In the genomic region with DNA sequence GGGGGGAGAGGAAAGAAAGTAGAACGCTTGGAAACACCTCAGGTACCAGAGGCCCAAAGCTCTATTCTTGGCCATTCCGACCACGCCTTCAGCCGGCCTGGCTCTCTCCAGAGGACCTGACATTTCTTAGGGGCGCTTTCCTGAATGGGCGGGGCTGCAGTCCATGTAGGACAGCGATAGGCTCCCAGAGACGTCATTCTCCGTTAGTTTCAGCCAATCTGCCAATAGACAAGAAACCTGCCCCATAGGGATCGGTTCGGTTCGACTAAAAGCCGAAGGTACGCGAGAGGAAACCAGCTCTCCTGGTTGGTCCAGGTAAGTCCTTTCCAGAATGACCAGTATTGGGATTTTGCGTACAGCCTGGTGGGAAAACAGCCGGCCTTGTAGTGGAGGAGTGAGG, we compare ENCODE assay signal across 9 mouse cellular contexts. TPM values are rescaled to one million over a fixed set of nuclear protein-coding genes. Genes with fewer than 3 reads are reported as not detected.
DNase-seq lines count a peak whose midpoint lies in the region; ATAC-seq and TF ChIP-seq lines count a peak whose summit lies in the region.
"Had no signal": no experiment of that assay in that cellular context is flagged by ENCODE, and none has a peak within 500 bp of the region (broad histone marks: within the 10 kb centered on the region; RNA-seq: fewer than 3 reads in every experiment).

No protein-coding gene starts in this region.

- peak overlapping the region; percentile 43 for H3K4me3 ChIP-seq in forebrain, embryonic 16.5 days (replicated peaks; ENCODE audit: low read length)
- peak overlapping the region; percentile 67 for H3K4me3 ChIP-seq in layer of hippocampus, adult 2 months
- H3K4me3 ChIP-seq in liver, postnatal 0 days (ENCODE audit: low read depth, low read length): no peak overlapping the region; the same call in 1 of the 2 replicates

- intact Hi-C loops in heart, postnatal 36 days (cut with DNase I): loop anchor here (5.0 kb wide), 1 partner anchor 59 kb away; a partner anchor contains a TSS

- 0 out of 2 replicates have a peak, but pooled peaks cover 2% of the 10 kb centered on the region for H3K27me3 ChIP-seq in forebrain, embryonic 16.5 days (replicated peaks; ENCODE audit: control insufficient read depth, insufficient read depth, low read length)
- no peaks in the 10 kb centered on the region for H3K27me3 ChIP-seq in liver, postnatal 0 days (ENCODE audit: insufficient read depth, low read length)

- no peaks in the 10 kb centered on the region; the same call in 1 of the 2 replicates for H3K36me3 ChIP-seq in forebrain, embryonic 16.5 days (ENCODE audit: control insufficient read depth, insufficient read depth)
- H3K36me3 ChIP-seq in liver, postnatal 0 days (replicated peaks; ENCODE audit: insufficient read depth, low read length): peaks cover 10% of the 10 kb centered on the region

- peaks cover 13% of the 10 kb centered on the region for H3K4me1 ChIP-seq in forebrain, embryonic 16.5 days (replicated peaks; ENCODE audit: control insufficient read depth, insufficient read depth, low read length)
- peaks cover 15% of the 10 kb centered on the region for H3K4me1 ChIP-seq in liver, postnatal 0 days (ENCODE audit: insufficient read depth)

- H3K9me3 ChIP-seq in forebrain, embryonic 16.5 days (ENCODE audit: control insufficient read depth, low read length): no peaks in the 10 kb centered on the region
- H3K9me3 ChIP-seq in liver, postnatal 0 days (ENCODE audit: low read length): no peaks in the 10 kb centered on the region

- H3K4me2 ChIP-seq in forebrain, embryonic 16.5 days (ENCODE audit: low read length): peak overlapping the region; percentile 67
- peak overlapping the region; percentile 57 for H3K4me2 ChIP-seq in liver, postnatal 0 days (ENCODE audit: low read depth, low read length)

- ATAC-seq in forebrain, embryonic 16.5 days: peak; percentile 70
- ATAC-seq in liver, postnatal 0 days: peak; percentile 47
- ATAC-seq in monocyte, adult 5-6 weeks (replicated peaks; ENCODE audit: insufficient number of reproducible peaks, low FRiP score, low TSS enrichment, poor library complexity, severe bottlenecking): no peak

- TF ChIP-seq CTCF in layer of hippocampus, adult 2 months (conservative IDR thresholded peaks at IDR 0.05): no peak; the same call in 1 of the 2 replicates
- TF ChIP-seq CTCF in liver, postnatal 0 days (IDR thresholded peaks at IDR 0.05; ENCODE audit: low read depth): no peak

- peak overlapping the region; percentile 54 for H3K9ac ChIP-seq in forebrain, embryonic 16.5 days (replicated peaks; ENCODE audit: low read depth, low read length)
- H3K9ac ChIP-seq in liver, postnatal 0 days (replicated peaks): no peak overlapping the region

- WGBS in forebrain, embryonic 16.5 days: 8% methylated on average over 17 of the region's 17 CpGs
- 11% methylated on average over 17 of the region's 17 CpGs for WGBS in liver, postnatal 0 days (ENCODE audit: insufficient replicate concordance)

- peak; percentile 72 for DNase-seq in MN1 (ENCODE audit: low spot score)
- DNase-seq in cerebellum, adult 18-20 months: peak; percentile 94 to 95
- peak; percentile 86 to 91 for DNase-seq in heart, postnatal 36 days
- DNase-seq in layer of hippocampus, adult 2 months (ENCODE audit: low spot score in 2 of 2): peak; percentile 83 to 92
- DNase-seq in liver, postnatal 0 days: peak; percentile 73
- DNase-seq in ovary, postnatal 10 days (ENCODE audit: low spot score): peak; percentile 75

- TF ChIP-seq EP300 in liver, postnatal 0 days (IDR thresholded peaks at IDR 0.05; ENCODE audit: low read depth): no peak

- H3K27ac ChIP-seq in forebrain, embryonic 16.5 days (ENCODE audit: low read length): no peak overlapping the region
- peak overlapping the region; percentile 76 for H3K27ac ChIP-seq in layer of hippocampus, adult 2 months
- no peak overlapping the region for H3K27ac ChIP-seq in liver, postnatal 0 days (ENCODE audit: low read depth)

RNA-seq across cellular contexts. Expression of a gene that starts 7.0 kb away (rescaled TPM):
- 0.50 TPM in 1 of 2 replicates, not detected in the other for polyA plus RNA-seq in forebrain, embryonic 16.5 days (2015; fragmentation: Nextera tagmentation; extraction: Ambion mirVana)
- total RNA-seq in heart, postnatal 36 days (2021): not detected
- total RNA-seq in layer of hippocampus, adult 2 months (2021): not detected
- not detected in 2 replicates for polyA plus RNA-seq in liver, postnatal 0 days (2015; fragmentation: Nextera tagmentation; extraction: Ambion mirVana)
- total RNA-seq in monocyte, adult 5-6 weeks (2017): not detected in 3 replicates
- total RNA-seq: gastrocnemius, postnatal 4 days had no signal

RNA-seq across cellular contexts. Expression of a gene that starts 22.0 kb away (rescaled TPM):
- 17.7 and 18.5 TPM in 2 replicates for polyA plus RNA-seq in forebrain, embryonic 16.5 days (2015; fragmentation: Nextera tagmentation; extraction: Ambion mirVana)
- total RNA-seq in heart, postnatal 36 days (2021): 10 to 100 TPM; 53.3 to 57.8 TPM
- 1 to 10 TPM; 9.1 to 10.0 TPM for total RNA-seq in layer of hippocampus, adult 2 months (2021)
- polyA plus RNA-seq in liver, postnatal 0 days (2015; fragmentation: Nextera tagmentation; extraction: Ambion mirVana): 5.2 and 5.5 TPM in 2 replicates
- total RNA-seq in monocyte, adult 5-6 weeks (2017): 19.5 to 19.9 TPM (median 19.7 TPM) in 3 replicates

RNA-seq across cellular contexts. Expression of a gene that starts 36.1 kb away (rescaled TPM):
- 0.34 and 0.96 TPM in 2 replicates for polyA plus RNA-seq in forebrain, embryonic 16.5 days (2015; fragmentation: Nextera tagmentation; extraction: Ambion mirVana)
- total RNA-seq in heart, postnatal 36 days (2021): not detected
- not detected for total RNA-seq in layer of hippocampus, adult 2 months (2021)
- not detected in 2 replicates for polyA plus RNA-seq in liver, postnatal 0 days (2015; fragmentation: Nextera tagmentation; extraction: Ambion mirVana)
- not detected in 3 replicates for total RNA-seq in monocyte, adult 5-6 weeks (2017)
- total RNA-seq: gastrocnemius, postnatal 4 days had no signal

RNA-seq across cellular contexts. Expression of a gene that starts 59.6 kb away (rescaled TPM):
- polyA plus RNA-seq in forebrain, embryonic 16.5 days (2015; fragmentation: Nextera tagmentation; extraction: Ambion mirVana): 22.6 and 25.0 TPM in 2 replicates
- 10 to 100 TPM; 30.4 to 31.1 TPM for total RNA-seq in heart, postnatal 36 days (2021)
- total RNA-seq in layer of hippocampus, adult 2 months (2021): 100 to 1,000 TPM in 1 of 2 experiments, 10 to 100 TPM in 1; 96.9 to 100 TPM
- 0.58 and 0.81 TPM in 2 replicates for polyA plus RNA-seq in liver, postnatal 0 days (2015; fragmentation: Nextera tagmentation; extraction: Ambion mirVana)
- total RNA-seq in monocyte, adult 5-6 weeks (2017): 0.64 to 1.8 TPM (median 0.86 TPM) in 3 replicates
